Mouse (Mus musculus) midbrain, embryonic 16.5 days (tissue): ENCODE measurements at regions not wholly inside any gene's neighbourhood (a gene's known extent, or its start where the extent isn't known, plus 50 kb on each side); places are given as distances from the start of the nearest gene placed in this dataset.

Source experiments
- ATAC-seq: fragments of 200-750 bp; cut with Nextera tagmentation; 2 replicates; pipeline ENCODE4 v1.8.0; 2017; ENCODE audit warnings: moderate TSS enrichment
- H3K27ac ChIP-seq: fragments of 300-500 bp; sonication (generic); 2 replicates; pipeline ENCODE4 v1.5.1; 2014; ENCODE audit warnings: mild to moderate bottlenecking, low read length, mixed read lengths
- H3K27me3 ChIP-seq: fragments of 300-500 bp; sonication (generic); 2 replicates; pipeline ENCODE4 v1.6.1; 2014; ENCODE audit warnings: low read depth, low read length, mixed read lengths; ENCODE audit not compliant: control insufficient read depth, insufficient read depth
- H3K36me3 ChIP-seq: fragments of 300-500 bp; sonication (generic); 2 replicates; pipeline ENCODE4 v1.6.1; 2014; ENCODE audit warnings: mild to moderate bottlenecking, low read length, moderate library complexity, mixed read lengths; ENCODE audit not compliant: control insufficient read depth, insufficient read depth
- H3K4me1 ChIP-seq: fragments of 300-500 bp; sonication (generic); 2 replicates; pipeline ENCODE4 v1.6.1; 2014; ENCODE audit warnings: mild to moderate bottlenecking, low read length, mixed read lengths; ENCODE audit not compliant: control insufficient read depth, insufficient read depth
- H3K4me2 ChIP-seq: fragments of 300-500 bp; sonication (generic); 2 replicates; pipeline ENCODE4 v1.6.1; 2014; ENCODE audit warnings: mild to moderate bottlenecking, low read length, mixed read lengths
- H3K4me3 ChIP-seq: fragments of 300-500 bp; sonication (generic); 2 replicates; pipeline ENCODE4 v1.5.1; 2014; ENCODE audit warnings: low read depth, mild to moderate bottlenecking, low read length, moderate library complexity, mixed read lengths
- H3K9ac ChIP-seq: fragments of 300-500 bp; sonication (generic); 2 replicates; pipeline ENCODE4 v1.6.1; 2014; ENCODE audit warnings: low read depth, low read length, mixed read lengths
- H3K9me3 ChIP-seq: fragments of 300-500 bp; sonication (generic); replicated peaks from 2 replicates; pipeline ENCODE4 v1.6.1; 2014; ENCODE audit warnings: mild to moderate bottlenecking, low read length, mixed read lengths; ENCODE audit not compliant: control insufficient read depth, poor library complexity, severe bottlenecking
- WGBS: fragments of 180-500 bp; shearing (Covaris S2); extraction: QIAGEN DNeasy Blood & Tissue Kit; methylation state at CpG from one replicate; pipeline ENCODE4 v1.1.7; 2014; 5-methylcytosine and 5-hydroxymethylcytosine counted together

- H3K27me3 ChIP-seq = no peaks in the 10 kb centered on the region
- no peak for ATAC-seq
- no peaks in the 10 kb centered on the region for H3K4me1 ChIP-seq
- H3K27ac ChIP-seq = no peak overlapping the region
- H3K36me3 ChIP-seq = no peaks in the 10 kb centered on the region
- no peaks in the 10 kb centered on the region for H3K9me3 ChIP-seq
- WGBS = 81% methylated on average over 4 of the region's 4 CpGs
- no peak overlapping the region for H3K4me3 ChIP-seq
- no peak overlapping the region for H3K9ac ChIP-seq
- no peak overlapping the region for H3K4me2 ChIP-seq
Measured at GRCm38 (mm10) chr5:47317506-47317905, 665.4 kb upstream of the Slit2 start.

- H3K36me3 ChIP-seq = no peaks in the 10 kb centered on the region
- H3K4me3 ChIP-seq = no peak overlapping the region
- H3K27ac ChIP-seq = no peak overlapping the region
- no peaks in the 10 kb centered on the region for H3K27me3 ChIP-seq
- no peak overlapping the region for H3K9ac ChIP-seq
- no peak overlapping the region for H3K4me2 ChIP-seq
- no peak for ATAC-seq
- no peaks in the 10 kb centered on the region for H3K4me1 ChIP-seq
- WGBS = 63% methylated on average over 1 of the region's 1 CpGs
- H3K9me3 ChIP-seq = no peaks in the 10 kb centered on the region
Measured at GRCm38 (mm10) chr5:47318147-47318546, 664.8 kb upstream of the Slit2 start.

GRCm38 (mm10) chr5:47322511-47323167, 660.3 kb upstream of the Slit2 start:
- Histone ChIP-seq H3K27ac (no peak overlapping the region), H3K9ac (no peak overlapping the region), H3K36me3 (no peaks in the 10 kb centered on the region), H3K4me3 (no peak overlapping the region), H3K9me3 (no peaks in the 10 kb centered on the region), H3K4me1 (no peaks in the 10 kb centered on the region), H3K4me2 (no peak overlapping the region), H3K27me3 (no peaks in the 10 kb centered on the region)
- WGBS = 77% methylated on average over 2 of the region's 2 CpGs
- no peak for ATAC-seq

GRCm38 (mm10) chr5:47334299-47334698, 648.6 kb upstream of the Slit2 start:
- ATAC-seq = no peak

GRCm38 (mm10) chr5:47336511-47336910, 646.4 kb upstream of the Slit2 start:
- Histone ChIP-seq H3K4me1 (no peaks in the 10 kb centered on the region), H3K27me3 (no peaks in the 10 kb centered on the region), H3K36me3 (no peaks in the 10 kb centered on the region), H3K9ac (no peak overlapping the region), H3K27ac (no peak overlapping the region), H3K4me3 (no peak overlapping the region), H3K9me3 (no peaks in the 10 kb centered on the region), H3K4me2 (no peak overlapping the region)
- WGBS = 80% methylated on average over 1 of the region's 1 CpGs
- ATAC-seq = no peak

More at GRCm38 (mm10) chr5:47334299-47334698, 648.6 kb upstream of the Slit2 start:
- no peak overlapping the region for H3K9ac ChIP-seq
- H3K27me3 ChIP-seq = no peaks in the 10 kb centered on the region
- WGBS = 84% methylated on average over 3 of the region's 3 CpGs
- H3K36me3 ChIP-seq = no peaks in the 10 kb centered on the region
- no peak overlapping the region for H3K4me2 ChIP-seq
- no peaks in the 10 kb centered on the region for H3K4me1 ChIP-seq
- H3K4me3 ChIP-seq = no peak overlapping the region
- H3K27ac ChIP-seq = no peak overlapping the region
- no peaks in the 10 kb centered on the region for H3K9me3 ChIP-seq

GRCm38 (mm10) chr5:47339807-47340206, 643.1 kb upstream of the Slit2 start:
- ATAC-seq = no peak
- Histone ChIP-seq H3K4me1 (no peaks in the 10 kb centered on the region), H3K4me3 (no peak overlapping the region), H3K36me3 (no peaks in the 10 kb centered on the region), H3K9ac (no peak overlapping the region), H3K27me3 (no peaks in the 10 kb centered on the region), H3K27ac (no peak overlapping the region), H3K9me3 (no peaks in the 10 kb centered on the region), H3K4me2 (no peak overlapping the region)
- WGBS = 91% methylated on average over 6 of the region's 6 CpGs

- no peaks in the 10 kb centered on the region for H3K4me1 ChIP-seq
- H3K9ac ChIP-seq = no peak overlapping the region
- no peak overlapping the region for H3K4me3 ChIP-seq
- H3K4me2 ChIP-seq = no peak overlapping the region
- H3K27me3 ChIP-seq = no peaks in the 10 kb centered on the region
- WGBS = 81% methylated on average over 4 of the region's 4 CpGs
- no peak overlapping the region for H3K27ac ChIP-seq
- H3K9me3 ChIP-seq = no peaks in the 10 kb centered on the region
- no peaks in the 10 kb centered on the region for H3K36me3 ChIP-seq
- ATAC-seq = no peak
Measured at GRCm38 (mm10) chr5:47370184-47370583, 612.8 kb upstream of the Slit2 start.

- ATAC-seq = no peak
- Histone ChIP-seq H3K27ac (no peak overlapping the region), H3K9ac (no peak overlapping the region), H3K9me3 (no peaks in the 10 kb centered on the region), H3K4me3 (no peak overlapping the region), H3K36me3 (no peaks in the 10 kb centered on the region), H3K4me2 (no peak overlapping the region), H3K4me1 (no peaks in the 10 kb centered on the region), H3K27me3 (no peaks in the 10 kb centered on the region)
- WGBS = 25% methylated on average over 1 of the region's 1 CpGs
Measured at GRCm38 (mm10) chr5:47385930-47386329, 597.0 kb upstream of the Slit2 start.

- Histone ChIP-seq H3K27me3 (no peaks in the 10 kb centered on the region), H3K27ac (no peak overlapping the region), H3K36me3 (no peaks in the 10 kb centered on the region), H3K9ac (no peak overlapping the region), H3K9me3 (no peaks in the 10 kb centered on the region), H3K4me1 (no peaks in the 10 kb centered on the region), H3K4me3 (no peak overlapping the region), H3K4me2 (no peak overlapping the region)
- 91% methylated on average over 5 of the region's 5 CpGs for WGBS
- ATAC-seq = no peak
Measured at GRCm38 (mm10) chr5:47386750-47387149, 596.2 kb upstream of the Slit2 start.
